Mouse (Mus musculus) embryonic facial prominence, embryonic 14.5 days (tissue): ENCODE measurements around the gene Xpnpep3. TPM values are rescaled to one million over a fixed set of nuclear protein-coding genes. Genes with fewer than 3 reads are reported as not detected.

Experiments used
- ATAC-seq: fragments of 200-750 bp; cut with Nextera tagmentation; 2 replicates; pipeline ENCODE4 v1.8.0; 2017; ENCODE audit warnings: low read depth, moderate number of reproducible peaks, moderate TSS enrichment
- DNase-seq: peaks from one replicate; pipeline ENCODE4 v3.0.0-alpha.2; 2015; ENCODE audit warnings: low spot score
- H3K27ac ChIP-seq: fragments of 300-500 bp; sonication (generic); replicated peaks from 2 replicates; pipeline ENCODE4 v1.5.1; 2014; ENCODE audit warnings: low read depth, mild to moderate bottlenecking, low read length, moderate library complexity
- H3K27me3 ChIP-seq: fragments of 300-500 bp; sonication (generic); replicated peaks from 2 replicates; pipeline ENCODE4 v1.6.1; 2014; ENCODE audit warnings: low read length; ENCODE audit not compliant: control insufficient read depth, insufficient read depth
- H3K36me3 ChIP-seq: fragments of 300-500 bp; sonication (generic); 2 replicates; pipeline ENCODE4 v1.6.1; 2014; ENCODE audit warnings: low read length, mixed read lengths; ENCODE audit not compliant: control insufficient read depth, insufficient read depth
- H3K4me1 ChIP-seq: fragments of 300-500 bp; sonication (generic); 2 replicates; pipeline ENCODE4 v1.6.1; 2014; ENCODE audit warnings: antibody characterized with exemption, low read length; ENCODE audit not compliant: control insufficient read depth, insufficient read depth
- H3K4me2 ChIP-seq: fragments of 300-500 bp; sonication (generic); 2 replicates; pipeline ENCODE4 v1.6.1; 2014; ENCODE audit warnings: low read depth, mild to moderate bottlenecking, low read length, moderate library complexity, mixed read lengths
- H3K4me3 ChIP-seq: fragments of 300-500 bp; sonication (generic); 2 replicates; pipeline ENCODE4 v1.5.1; 2014; ENCODE audit warnings: low read depth, mild to moderate bottlenecking, low read length
- H3K9ac ChIP-seq: fragments of 300-500 bp; sonication (generic); 2 replicates; pipeline ENCODE4 v1.6.1; 2014; ENCODE audit warnings: low read depth, mild to moderate bottlenecking, low read length, moderate library complexity, mixed read lengths
- H3K9me3 ChIP-seq: fragments of 300-500 bp; sonication (generic); 2 replicates; pipeline ENCODE4 v1.6.1; 2016; ENCODE audit warnings: low read length; ENCODE audit not compliant: control insufficient read depth
- WGBS: fragments of 180-500 bp; shearing (Covaris S2); extraction: QIAGEN DNeasy Blood & Tissue Kit; methylation state at CpG from one replicate; pipeline ENCODE4 v1.1.7; 2014; 5-methylcytosine and 5-hydroxymethylcytosine counted together
- polyA plus RNA-seq: library from polyadenylated mRNA; unstranded; fragments of >200 nt; fragmentation: Nextera tagmentation; extraction: Ambion mirVana; gene quantifications from 2 replicates; pipeline ENCODE4 v1.2.1, GENCODE M21; 2014

The Xpnpep3 gene
- polyA plus RNA-seq, 1 experiment from 2014 or later: 6.5 TPM

DNA sequence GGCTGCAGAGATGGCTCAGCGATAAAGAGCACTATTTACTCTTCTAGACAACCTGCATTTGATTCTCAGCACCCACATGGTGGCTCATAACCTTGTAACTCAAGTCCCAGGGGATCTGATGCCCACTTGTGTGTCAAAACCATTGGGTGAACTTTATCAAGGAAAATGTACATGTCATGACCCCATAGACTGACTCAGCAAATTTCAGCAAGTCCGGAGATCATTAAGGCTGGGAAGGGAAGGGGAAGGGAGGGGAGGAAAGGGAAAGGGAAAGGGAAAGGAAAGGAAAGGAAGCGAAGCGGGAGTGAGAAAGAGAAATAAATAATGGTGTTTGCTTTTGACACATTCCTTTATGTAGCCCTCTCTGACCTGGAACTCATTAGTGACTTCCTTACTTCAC, 18.1 kb downstream of the Xpnpep3 start:
- H3K27me3 ChIP-seq: no peaks in the 10 kb centered on the region
- no peaks in the 10 kb centered on the region for H3K9me3 ChIP-seq
- H3K4me2 ChIP-seq: no peak overlapping the region
- no peaks in the 10 kb centered on the region for H3K36me3 ChIP-seq
- no peak for ATAC-seq
- H3K27ac ChIP-seq: no peak overlapping the region
- 83% methylated on average over 4 of the region's 4 CpGs for WGBS
- no peak for DNase-seq
- H3K4me3 ChIP-seq: no peak overlapping the region
- no peak overlapping the region for H3K9ac ChIP-seq
- H3K4me1 ChIP-seq: peaks cover 3% of the 10 kb centered on the region; the same call in 1 of the 2 replicates

DNA sequence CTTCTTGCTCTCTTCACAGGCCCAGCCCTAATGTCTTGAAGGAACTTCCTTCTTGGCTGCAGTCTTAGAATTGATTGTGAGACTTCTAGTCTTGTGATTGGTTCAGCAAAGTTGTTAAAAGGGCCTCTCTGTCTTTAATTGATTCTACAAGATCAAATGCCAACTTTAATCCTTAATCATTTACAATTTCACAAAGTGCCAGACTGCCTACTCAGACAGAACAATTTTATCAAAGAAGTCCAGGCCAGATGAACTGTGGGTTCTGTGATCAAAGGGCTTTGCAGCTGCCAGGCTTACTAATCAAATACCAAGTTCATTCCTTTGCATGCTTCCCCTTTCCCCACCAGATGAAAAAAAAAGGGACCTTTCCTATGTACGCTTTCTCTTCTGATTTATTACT, 21.5 kb downstream of the Xpnpep3 start:
- no peaks in the 10 kb centered on the region for H3K9me3 ChIP-seq
- H3K27me3 ChIP-seq: no peaks in the 10 kb centered on the region
- no peaks in the 10 kb centered on the region for H3K36me3 ChIP-seq
- no peak overlapping the region for H3K27ac ChIP-seq
- peaks cover 2% of the 10 kb centered on the region; the same call in 1 of the 2 replicates for H3K4me1 ChIP-seq
- WGBS: 78% methylated on average over 1 of the region's 1 CpGs
- H3K4me2 ChIP-seq: no peak overlapping the region
- ATAC-seq (no peak), DNase-seq (peak; percentile 6)
- H3K4me3 ChIP-seq: no peak overlapping the region
- no peak overlapping the region for H3K9ac ChIP-seq

DNA sequence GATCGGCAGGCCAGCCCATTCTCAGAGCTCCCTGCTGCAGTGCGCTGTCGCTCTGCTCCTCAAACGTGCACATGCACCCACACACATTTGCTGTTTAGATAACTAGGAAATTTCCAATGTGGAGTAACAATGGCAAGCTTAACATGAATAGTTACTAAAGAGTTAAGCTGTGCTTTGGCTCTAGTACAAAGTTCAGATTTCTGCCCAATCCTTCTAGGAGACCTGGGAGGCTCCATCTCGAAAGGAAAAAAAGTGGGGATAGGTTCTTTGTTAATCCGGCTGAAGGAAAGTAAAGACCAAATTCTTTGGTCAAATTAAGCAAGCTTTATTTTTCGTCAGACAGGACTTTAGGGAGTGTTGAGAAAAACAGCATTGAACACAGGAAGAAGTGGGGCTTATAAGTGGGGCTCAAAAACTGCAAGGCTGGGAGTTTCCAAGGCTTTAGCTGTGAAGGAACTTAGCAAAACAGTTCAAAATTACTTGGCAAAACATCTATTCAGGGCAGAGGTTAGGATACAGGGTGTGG, 22.3 kb downstream of the Xpnpep3 start:
- Histone ChIP-seq H3K9me3 (no peaks in the 10 kb centered on the region), H3K4me3 (no peak overlapping the region), H3K4me2 (no peak overlapping the region), H3K27ac (no peak overlapping the region; the same call in 1 of the 2 replicates), H3K4me1 (no peaks in the 10 kb centered on the region), H3K27me3 (no peaks in the 10 kb centered on the region), H3K9ac (no peak overlapping the region), H3K36me3 (peaks cover 2% of the 10 kb centered on the region)
- DNase-seq (no peak), ATAC-seq (no peak)
- WGBS: 72% methylated on average over 7 of the region's 7 CpGs

DNA sequence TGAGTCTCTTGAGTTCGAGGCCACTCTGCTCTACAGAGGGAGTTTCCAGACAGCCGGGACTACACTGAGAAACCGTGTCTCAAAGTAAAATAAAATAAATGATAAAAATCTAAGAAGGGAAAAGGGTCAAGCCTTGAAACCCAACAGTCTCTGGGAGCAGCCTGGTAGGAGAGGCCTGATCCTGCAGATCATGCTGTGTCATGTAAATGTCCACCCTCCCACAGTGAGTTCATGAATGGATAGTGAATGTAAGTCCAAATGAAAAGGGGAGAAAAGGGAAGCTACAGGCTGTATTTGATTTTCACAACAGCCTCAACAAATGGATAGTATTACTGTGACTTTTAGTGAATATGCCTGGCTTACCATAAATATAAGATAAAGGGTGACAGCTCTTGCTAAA, 25.4 kb downstream of the Xpnpep3 start:
- H3K4me3 ChIP-seq: no peak overlapping the region
- no peak overlapping the region for H3K4me2 ChIP-seq
- peaks cover 18% of the 10 kb centered on the region for H3K36me3 ChIP-seq
- H3K9ac ChIP-seq: no peak overlapping the region
- H3K27me3 ChIP-seq: no peaks in the 10 kb centered on the region
- H3K4me1 ChIP-seq: no peaks in the 10 kb centered on the region
- no peak overlapping the region for H3K27ac ChIP-seq
- ATAC-seq (no peak), DNase-seq (no peak)
- H3K9me3 ChIP-seq: no peaks in the 10 kb centered on the region
- WGBS: 88% methylated on average over 3 of the region's 3 CpGs

DNA sequence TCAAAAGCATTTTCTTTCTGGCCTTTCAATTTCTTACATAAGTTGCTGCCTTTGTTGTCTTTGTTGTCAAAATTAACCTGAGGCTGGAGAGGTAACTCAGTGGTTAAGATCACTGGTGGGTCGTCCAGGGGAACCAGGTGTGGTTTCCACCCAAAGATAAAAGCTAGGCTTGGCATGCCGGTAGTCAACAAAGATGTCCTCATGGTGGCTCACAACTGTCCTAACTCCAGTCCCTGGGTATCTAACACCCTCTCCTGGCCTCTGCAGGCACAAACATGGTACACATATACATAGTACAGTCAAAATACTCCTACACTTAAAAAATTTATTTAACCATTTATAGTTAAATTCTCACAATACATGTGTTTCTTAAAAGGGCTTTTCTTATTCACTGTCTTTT, 28.0 kb downstream of the Xpnpep3 start:
- H3K36me3 ChIP-seq: peaks cover 42% of the 10 kb centered on the region
- DNase-seq: no peak
- H3K4me3 ChIP-seq: no peak overlapping the region
- ATAC-seq: no peak
- 81% methylated on average over 2 of the region's 2 CpGs for WGBS
- no peak overlapping the region for H3K9ac ChIP-seq
- no peaks in the 10 kb centered on the region for H3K4me1 ChIP-seq
- no peak overlapping the region for H3K4me2 ChIP-seq
- no peaks in the 10 kb centered on the region for H3K27me3 ChIP-seq
- no peak overlapping the region for H3K27ac ChIP-seq
- H3K9me3 ChIP-seq: no peaks in the 10 kb centered on the region

DNA sequence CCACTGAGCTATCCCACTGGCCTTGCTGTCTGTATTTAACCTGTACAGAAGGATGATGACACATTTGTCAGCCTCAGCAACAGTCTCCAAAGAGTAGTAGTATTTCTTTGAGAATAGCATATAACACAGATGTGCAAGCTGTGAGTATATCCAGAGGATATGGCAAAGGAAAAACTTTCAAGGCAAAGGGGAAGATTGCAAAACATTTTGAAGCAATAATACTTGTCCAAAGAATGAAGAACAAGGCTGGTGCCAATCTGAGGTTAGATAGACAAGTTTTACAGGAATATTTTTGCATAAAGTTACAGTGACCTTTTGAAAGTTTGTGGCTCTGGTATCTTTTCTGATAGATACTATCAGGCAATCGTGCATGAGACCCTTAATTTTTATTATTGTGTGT, 31.3 kb downstream of the Xpnpep3 start:
- Histone ChIP-seq H3K36me3 (peaks cover 42% of the 10 kb centered on the region), H3K27me3 (no peaks in the 10 kb centered on the region), H3K9ac (no peak overlapping the region), H3K27ac (no peak overlapping the region), H3K9me3 (no peaks in the 10 kb centered on the region), H3K4me2 (no peak overlapping the region), H3K4me3 (no peak overlapping the region), H3K4me1 (no peaks in the 10 kb centered on the region)
- DNase-seq: no peak
- WGBS: 74% methylated on average over 1 of the region's 1 CpGs
- ATAC-seq: no peak

DNA sequence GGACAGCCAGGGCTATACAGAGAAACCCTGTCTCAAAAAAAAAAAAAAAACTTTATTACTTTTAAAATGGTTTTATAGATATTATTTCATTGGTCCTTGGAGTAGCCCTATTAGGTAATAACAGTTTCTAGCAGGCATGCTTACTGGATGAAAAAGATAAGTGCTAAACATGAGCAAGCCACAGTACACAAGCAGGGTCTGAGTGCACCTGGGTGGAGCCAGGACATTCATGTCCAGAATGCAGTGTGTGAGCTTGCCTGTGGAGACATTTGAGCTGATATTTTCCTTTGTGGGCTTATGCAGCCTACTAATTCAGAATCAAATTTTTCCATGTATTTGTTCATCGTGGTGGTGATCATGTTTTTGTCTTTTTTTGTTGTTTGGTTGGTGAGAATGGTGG, 38.4 kb downstream of the Xpnpep3 start:
- H3K4me2 ChIP-seq: no peak overlapping the region
- no peak for ATAC-seq
- no peaks in the 10 kb centered on the region for H3K4me1 ChIP-seq
- WGBS: 89% methylated on average over 1 of the region's 1 CpGs
- H3K27me3 ChIP-seq: no peaks in the 10 kb centered on the region
- H3K9ac ChIP-seq: no peak overlapping the region
- H3K9me3 ChIP-seq: no peaks in the 10 kb centered on the region
- H3K36me3 ChIP-seq: peaks cover 41% of the 10 kb centered on the region
- no peak overlapping the region for H3K27ac ChIP-seq
- H3K4me3 ChIP-seq: no peak overlapping the region
- no peak for DNase-seq

DNA sequence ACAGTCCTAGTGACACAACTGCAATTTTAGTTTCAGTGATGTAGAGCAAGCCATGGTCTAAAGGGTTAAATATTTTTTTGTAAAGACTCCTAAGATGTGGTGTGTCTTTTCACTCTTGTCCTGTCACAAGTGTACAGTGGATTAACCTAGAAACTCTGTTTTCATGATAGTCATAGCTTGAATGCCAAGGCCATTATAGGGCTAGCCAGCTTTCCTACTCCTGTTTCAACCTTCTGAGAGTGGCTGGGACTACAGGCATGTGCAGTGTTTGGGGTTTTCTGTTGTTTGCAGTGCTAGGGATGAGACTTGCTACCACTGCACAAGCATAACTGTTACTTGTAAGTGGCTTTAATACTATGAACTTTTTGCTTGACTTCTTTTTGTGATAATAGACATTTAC, 39.3 kb downstream of the Xpnpep3 start:
- Histone ChIP-seq H3K9ac (no peak overlapping the region), H3K36me3 (peaks cover 41% of the 10 kb centered on the region), H3K4me1 (no peaks in the 10 kb centered on the region), H3K4me2 (no peak overlapping the region), H3K27ac (no peak overlapping the region), H3K9me3 (no peaks in the 10 kb centered on the region), H3K4me3 (no peak overlapping the region), H3K27me3 (no peaks in the 10 kb centered on the region)
- DNase-seq (no peak), ATAC-seq (no peak)

DNA sequence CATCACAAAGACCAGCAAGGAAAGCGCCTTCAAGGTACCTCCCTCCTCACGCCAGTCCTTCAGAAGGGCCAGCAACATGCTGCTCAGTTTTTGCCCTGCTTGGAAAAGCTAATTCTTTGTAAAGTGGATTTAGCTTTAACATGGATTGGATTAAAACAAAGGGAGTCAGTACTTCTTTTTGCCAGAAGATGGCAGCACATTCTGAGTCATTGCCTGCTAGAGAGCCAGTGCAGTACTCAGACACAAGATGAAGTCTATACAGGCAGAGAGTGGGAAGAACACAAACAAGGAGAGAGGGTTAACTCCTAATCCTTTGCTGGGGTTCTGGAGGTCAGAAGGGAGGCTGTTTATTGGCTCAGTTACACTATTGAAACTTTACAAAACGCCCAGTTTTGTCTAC, 48.5 kb downstream of the Xpnpep3 start:
- Histone ChIP-seq H3K4me3 (no peak overlapping the region), H3K9me3 (no peaks in the 10 kb centered on the region), H3K4me2 (no peak overlapping the region), H3K4me1 (no peaks in the 10 kb centered on the region), H3K9ac (no peak overlapping the region), H3K36me3 (peaks cover 42% of the 10 kb centered on the region), H3K27ac (no peak overlapping the region), H3K27me3 (no peaks in the 10 kb centered on the region)
- WGBS: 50% methylated on average over 3 of the region's 3 CpGs
- ATAC-seq (peak; percentile 81), DNase-seq (peak; percentile 80)
